Mouse (Mus musculus): ENCODE results near the gene Ccdc88a. TPM values are rescaled to one million over a fixed set of nuclear protein-coding genes. Genes with fewer than 3 reads are reported as not detected.

The Ccdc88a gene
- polyA plus RNA-seq (2015; fragmentation: Nextera tagmentation; extraction: Ambion mirVana): 71.9 and 74.4 TPM in 2 replicates

DNA sequence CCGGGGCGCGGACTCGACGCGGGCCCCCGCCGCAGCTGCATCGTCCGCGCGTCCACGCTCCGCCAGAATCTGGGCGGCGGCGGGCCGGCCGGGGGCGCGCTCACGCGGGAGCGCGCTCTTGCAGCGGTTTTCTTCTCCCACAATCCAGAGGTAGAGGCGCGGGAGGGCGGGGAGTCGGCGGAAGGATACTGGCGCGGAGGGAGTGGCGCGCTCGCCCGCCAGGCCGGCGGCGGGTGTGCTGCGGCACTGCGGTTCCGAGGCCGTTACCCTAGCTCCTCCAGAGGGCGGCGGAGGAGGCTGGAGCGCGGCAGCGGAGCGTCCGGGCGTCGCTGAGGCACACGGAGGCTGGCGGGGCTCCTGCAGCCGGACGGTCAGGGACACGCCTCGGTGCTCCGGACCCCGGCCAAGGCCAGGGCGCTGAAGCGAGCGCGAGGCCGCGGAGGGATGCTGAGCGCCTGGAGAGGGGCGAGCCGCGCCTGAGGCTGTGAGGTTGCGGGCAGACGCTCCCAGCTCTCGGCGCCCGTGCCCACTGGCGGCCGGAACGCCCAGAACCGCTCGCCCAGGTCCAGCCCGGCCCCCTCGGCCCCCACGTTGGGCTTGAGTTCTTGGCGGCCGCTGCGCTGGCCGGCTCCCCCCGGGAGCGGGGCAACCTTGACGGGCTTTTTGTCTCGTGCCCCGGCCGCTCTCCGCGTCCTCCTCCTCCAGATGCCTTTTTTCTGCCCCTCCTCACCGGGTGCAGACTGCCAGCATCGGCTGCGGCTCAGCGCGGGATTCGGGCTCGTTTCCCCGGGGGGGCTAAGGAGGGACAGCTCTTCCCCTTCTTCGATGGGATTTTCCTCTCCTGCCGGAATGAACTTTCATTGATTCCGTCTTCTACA, at the start of gene Ccdc88a:
Gene Ccdc88a (plus strand): TSS at position 263 of the 878 bp plus-strand sequence.
- Histone ChIP-seq H3K4me2 (peak within 1 kb of the TSS; percentile 78), H3K9ac (peak within 1 kb of the TSS; percentile 94), H3K27me3 (no peaks in the 10 kb centered on the region), H3K4me1 (replicated peaks) (peaks cover 22% of the 10 kb centered on the region), H3K36me3 (peaks cover 5% of the 10 kb centered on the region; the same call in 1 of the 2 replicates), H3K9me3 (no peaks in the 10 kb centered on the region), H3K4me3 (peak within 1 kb of the TSS; percentile 93), H3K27ac (replicated peaks) (peak within 1 kb of the TSS; percentile 98)
- ATAC-seq (ENCODE audit: low read depth): peak; percentile 96
- WGBS: under 1% methylated on average over 106 of the region's 107 CpGs

DNA sequence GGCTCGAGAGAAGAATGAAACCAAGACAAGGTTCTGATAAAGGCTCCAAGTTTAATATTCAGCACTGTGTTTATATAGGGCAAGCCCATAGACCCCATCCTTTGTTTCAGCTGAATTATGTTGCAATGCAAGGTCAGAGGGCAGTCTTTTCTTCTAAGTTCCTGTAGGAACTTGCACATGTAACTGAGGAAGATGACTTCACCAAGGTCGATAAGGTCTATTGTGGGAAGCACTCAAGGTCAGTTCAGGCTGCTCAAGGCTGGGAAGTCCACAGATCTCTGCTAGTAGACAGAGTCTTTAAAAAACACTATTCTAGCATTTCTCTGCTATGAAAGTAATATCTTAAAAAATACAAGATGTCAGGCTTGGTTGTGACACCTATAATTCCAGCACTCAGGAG, 38.0 kb upstream of the Ccdc88a start:
- H3K4me1 ChIP-seq (replicated peaks): no peaks in the 10 kb centered on the region
- ATAC-seq (ENCODE audit: low read depth): no peak
- H3K9me3 ChIP-seq: no peaks in the 10 kb centered on the region
- no peaks in the 10 kb centered on the region for H3K27me3 ChIP-seq
- H3K36me3 ChIP-seq: no peaks in the 10 kb centered on the region
- 78% methylated on average over 2 of the region's 2 CpGs for WGBS
- no peak overlapping the region for H3K4me3 ChIP-seq
- no peak overlapping the region for H3K27ac ChIP-seq (replicated peaks)
- no peak overlapping the region for H3K9ac ChIP-seq
- no peak overlapping the region for H3K4me2 ChIP-seq

DNA sequence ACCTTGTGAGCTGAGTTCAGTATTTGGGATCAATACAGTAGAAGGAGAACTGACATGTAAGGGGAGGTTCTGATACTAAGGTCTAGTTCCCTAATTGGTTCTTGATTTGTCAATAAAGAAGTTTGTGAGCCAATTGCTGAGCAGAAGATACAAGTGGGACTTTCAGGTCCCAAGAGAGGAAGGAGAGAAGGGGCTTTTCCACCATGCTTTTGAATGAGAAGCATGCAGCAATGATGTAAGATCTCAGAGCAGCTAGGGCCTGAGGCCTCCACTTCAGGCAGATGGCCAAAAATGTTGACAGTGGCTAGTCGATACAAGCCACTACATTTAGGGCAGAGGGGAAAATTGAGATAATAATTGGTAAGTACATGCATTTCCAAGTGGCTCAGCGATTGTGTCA, 32.2 kb upstream of the Ccdc88a start:
- no peak for ATAC-seq (ENCODE audit: low read depth)
- WGBS: 76% methylated on average over 2 of the region's 2 CpGs

DNA sequence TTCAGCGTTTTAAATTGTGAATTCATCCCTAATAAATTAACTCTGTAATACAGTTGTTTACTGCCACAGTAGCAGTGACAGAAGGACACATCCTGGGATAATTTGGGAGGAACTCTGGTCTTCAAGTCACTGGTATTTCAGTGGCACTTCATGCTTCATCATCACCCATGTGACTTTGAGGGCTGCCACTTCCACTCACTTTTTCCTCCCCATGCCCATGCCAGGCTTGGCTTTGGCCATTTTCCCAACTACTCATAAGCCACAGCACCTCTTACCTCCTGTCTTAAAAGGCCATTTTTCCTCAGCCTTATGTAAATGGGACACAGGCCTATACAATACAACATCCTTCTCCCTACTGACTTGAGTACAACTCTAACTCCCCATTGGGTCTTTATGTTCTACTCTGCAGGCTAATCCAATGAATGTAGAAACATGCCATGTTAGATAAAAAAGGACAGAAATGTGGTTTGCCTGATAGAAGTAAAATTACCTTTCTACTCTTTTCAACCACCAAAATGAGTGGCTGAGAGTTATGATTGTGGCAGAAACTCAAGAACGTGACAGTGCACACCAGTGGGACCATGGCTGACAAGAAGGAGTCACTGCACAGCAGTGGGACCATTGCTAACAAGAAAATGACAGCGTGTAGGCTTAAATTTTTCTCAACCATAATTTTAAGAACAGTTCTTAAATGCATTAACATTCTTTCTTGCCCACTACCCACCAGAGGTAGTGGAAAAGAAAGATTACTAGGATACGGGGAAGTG, 28.4 kb upstream of the Ccdc88a start:
- ATAC-seq (ENCODE audit: low read depth): no peak
- H3K27me3 ChIP-seq: no peaks in the 10 kb centered on the region
- no peaks in the 10 kb centered on the region for H3K9me3 ChIP-seq
- no peak overlapping the region for H3K4me2 ChIP-seq
- H3K9ac ChIP-seq: no peak overlapping the region
- H3K4me3 ChIP-seq: no peak overlapping the region
- H3K4me1 ChIP-seq (replicated peaks): no peaks in the 10 kb centered on the region
- no peak overlapping the region for H3K27ac ChIP-seq (replicated peaks)
- 77% methylated on average over 4 of the region's 4 CpGs for WGBS
- no peaks in the 10 kb centered on the region for H3K36me3 ChIP-seq

More for the DNA sequence above, 32.2 kb upstream of the Ccdc88a start:
- H3K4me1 ChIP-seq (replicated peaks): no peaks in the 10 kb centered on the region
- H3K27ac ChIP-seq (replicated peaks): no peak overlapping the region
- H3K4me3 ChIP-seq: no peak overlapping the region
- H3K4me2 ChIP-seq: no peak overlapping the region
- H3K9ac ChIP-seq: no peak overlapping the region
- no peaks in the 10 kb centered on the region for H3K27me3 ChIP-seq
- H3K9me3 ChIP-seq: no peaks in the 10 kb centered on the region
- H3K36me3 ChIP-seq: no peaks in the 10 kb centered on the region

DNA sequence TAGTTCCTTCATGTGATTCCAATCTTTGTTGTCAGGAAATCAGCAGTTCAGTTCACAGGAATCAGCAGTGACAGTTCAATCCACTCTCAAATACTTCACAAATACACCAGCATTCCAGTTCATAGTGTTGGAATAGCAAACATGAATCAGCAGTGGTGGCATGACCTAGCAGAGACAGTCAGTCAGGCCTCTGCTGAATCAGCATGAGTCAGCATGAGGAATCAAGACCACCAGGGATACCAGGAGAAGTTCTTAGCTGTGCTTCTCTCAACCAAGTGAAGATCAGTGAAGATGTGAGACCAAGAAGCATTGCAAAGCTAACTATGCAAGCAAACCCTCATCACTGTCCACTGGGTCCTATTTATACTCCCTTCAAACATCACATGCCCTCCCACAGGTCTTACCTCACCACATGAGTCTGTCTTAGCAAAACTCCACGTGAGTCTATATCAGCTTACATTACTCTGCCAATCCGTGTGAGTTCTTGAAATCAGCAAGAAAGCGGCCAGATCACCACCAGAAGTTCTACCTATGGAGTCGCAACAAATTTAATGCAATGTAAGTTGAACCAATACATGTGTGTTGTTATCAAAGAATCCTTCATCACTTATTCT, 27.7 kb upstream of the Ccdc88a start:
- no peaks in the 10 kb centered on the region for H3K27me3 ChIP-seq
- ATAC-seq (ENCODE audit: low read depth): no peak
- no peaks in the 10 kb centered on the region for H3K36me3 ChIP-seq
- H3K4me2 ChIP-seq: no peak overlapping the region
- H3K4me1 ChIP-seq (replicated peaks): no peaks in the 10 kb centered on the region
- H3K27ac ChIP-seq (replicated peaks): no peak overlapping the region
- H3K9ac ChIP-seq: no peak overlapping the region
- WGBS: 79% methylated on average over 4 of the region's 4 CpGs
- H3K4me3 ChIP-seq: no peak overlapping the region
- no peaks in the 10 kb centered on the region for H3K9me3 ChIP-seq

DNA sequence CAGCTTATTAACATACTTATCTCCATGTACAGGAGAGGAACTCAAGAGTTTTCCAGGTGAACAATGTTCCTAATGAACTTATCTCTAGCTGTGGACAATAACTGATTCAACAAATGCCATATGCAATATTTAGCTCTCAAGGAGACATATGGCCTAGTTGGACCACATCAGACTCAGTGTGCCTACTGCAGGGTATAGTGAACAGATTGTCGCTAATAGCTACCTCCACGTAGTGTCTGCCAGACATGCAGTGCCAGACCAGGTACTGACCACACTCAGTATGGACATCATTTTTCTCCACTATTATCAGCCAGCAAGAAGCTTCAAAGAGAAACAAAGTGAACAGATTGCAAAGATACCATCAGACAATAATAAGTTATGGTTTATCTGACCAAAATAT, 22.6 kb upstream of the Ccdc88a start:
- no peak for ATAC-seq (ENCODE audit: low read depth)
- Histone ChIP-seq H3K4me3 (no peak overlapping the region), H3K9me3 (no peaks in the 10 kb centered on the region), H3K36me3 (no peaks in the 10 kb centered on the region), H3K27me3 (no peaks in the 10 kb centered on the region), H3K9ac (no peak overlapping the region), H3K4me2 (no peak overlapping the region), H3K4me1 (replicated peaks) (no peaks in the 10 kb centered on the region), H3K27ac (replicated peaks) (no peak overlapping the region)
- 94% methylated on average over 2 of the region's 2 CpGs for whole genome bisulfite sequencing

DNA sequence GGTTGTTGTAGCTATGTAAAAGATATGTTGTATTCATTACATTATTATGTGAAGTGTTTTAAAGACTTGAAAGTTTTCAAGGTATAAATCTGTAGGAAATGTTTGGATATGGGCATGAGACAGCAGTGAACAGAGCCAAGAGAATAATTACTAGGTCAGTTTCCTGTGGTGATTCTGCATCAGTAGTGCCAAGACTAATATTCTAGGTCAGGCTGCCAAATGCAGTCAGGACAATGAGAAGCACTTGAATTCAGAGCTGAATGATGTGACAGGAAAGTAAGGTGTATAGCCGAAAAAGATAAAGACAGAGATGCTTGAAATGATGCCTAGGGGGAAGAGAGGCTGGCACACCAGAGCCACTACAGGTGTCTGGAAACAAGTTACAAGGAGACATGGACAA, 21.2 kb upstream of the Ccdc88a start:
- no peak for ATAC-seq (ENCODE audit: low read depth)
- Histone ChIP-seq H3K9me3 (no peaks in the 10 kb centered on the region), H3K27me3 (no peaks in the 10 kb centered on the region), H3K4me2 (no peak overlapping the region), H3K9ac (no peak overlapping the region), H3K4me3 (no peak overlapping the region), H3K36me3 (no peaks in the 10 kb centered on the region), H3K27ac (replicated peaks) (no peak overlapping the region), H3K4me1 (replicated peaks) (no peaks in the 10 kb centered on the region)
- 75% methylated on average over 1 of the region's 1 CpGs for WGBS

DNA sequence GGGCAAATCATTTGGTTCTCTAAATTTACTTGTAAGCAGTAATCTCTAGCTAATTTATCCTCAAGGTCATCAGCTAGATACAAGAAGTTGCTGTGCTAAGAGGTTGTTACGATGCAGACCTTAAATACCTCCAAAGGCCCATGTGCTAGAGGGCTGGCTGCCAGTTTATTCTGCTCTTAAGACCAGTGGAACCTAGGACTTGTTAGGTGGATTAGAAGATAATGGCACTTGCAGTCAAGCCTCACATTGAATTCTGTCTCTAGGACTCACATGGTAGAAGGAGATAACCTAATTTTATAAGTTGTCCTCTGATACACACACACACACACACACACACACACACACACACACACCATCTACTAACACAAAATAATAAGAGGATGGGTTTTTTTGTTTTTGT, 5.3 kb upstream of the Ccdc88a start:
- H3K4me1 ChIP-seq (replicated peaks): no peaks in the 10 kb centered on the region
- no peak overlapping the region for H3K27ac ChIP-seq (replicated peaks)
- no peak overlapping the region for H3K9ac ChIP-seq
- H3K27me3 ChIP-seq: no peaks in the 10 kb centered on the region
- 89% methylated on average over 1 of the region's 1 CpGs for WGBS
- H3K9me3 ChIP-seq: no peaks in the 10 kb centered on the region
- H3K36me3 ChIP-seq: no peaks in the 10 kb centered on the region
- H3K4me3 ChIP-seq: no peak overlapping the region
- H3K4me2 ChIP-seq: no peak overlapping the region
- ATAC-seq (ENCODE audit: low read depth): no peak

DNA sequence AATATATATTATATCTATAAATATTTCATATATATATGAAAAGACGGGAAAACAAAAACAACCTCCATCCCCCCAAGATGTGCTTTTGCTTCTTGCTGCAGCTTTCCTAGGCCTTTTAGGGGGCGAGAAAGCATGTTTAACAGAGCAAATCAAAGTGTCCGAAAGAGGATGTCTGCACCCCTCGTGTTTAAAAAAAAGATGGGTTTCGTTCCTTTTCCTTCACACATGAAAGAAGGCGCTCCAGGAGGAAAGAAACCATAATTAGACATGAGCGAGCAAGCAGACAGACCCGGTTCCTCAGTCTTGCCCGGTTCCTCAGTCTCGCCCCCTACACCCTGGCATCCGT, 435 bp upstream of the Ccdc88a start:
- peak overlapping the region; percentile 98 for H3K27ac ChIP-seq (replicated peaks)
- no peak; the same call in 1 of the 2 replicates for ATAC-seq (ENCODE audit: low read depth)
- peaks cover 21% of the 10 kb centered on the region for H3K4me1 ChIP-seq (replicated peaks)
- peak overlapping the region; percentile 93 for H3K4me3 ChIP-seq
- H3K9me3 ChIP-seq: no peaks in the 10 kb centered on the region
- H3K27me3 ChIP-seq: no peaks in the 10 kb centered on the region
- peaks cover 5% of the 10 kb centered on the region; the same call in 1 of the 2 replicates for H3K36me3 ChIP-seq
- H3K9ac ChIP-seq: peak overlapping the region; percentile 65
- peak overlapping the region; percentile 48 for H3K4me2 ChIP-seq
- WGBS: 5% methylated on average over 11 of the region's 11 CpGs

DNA sequence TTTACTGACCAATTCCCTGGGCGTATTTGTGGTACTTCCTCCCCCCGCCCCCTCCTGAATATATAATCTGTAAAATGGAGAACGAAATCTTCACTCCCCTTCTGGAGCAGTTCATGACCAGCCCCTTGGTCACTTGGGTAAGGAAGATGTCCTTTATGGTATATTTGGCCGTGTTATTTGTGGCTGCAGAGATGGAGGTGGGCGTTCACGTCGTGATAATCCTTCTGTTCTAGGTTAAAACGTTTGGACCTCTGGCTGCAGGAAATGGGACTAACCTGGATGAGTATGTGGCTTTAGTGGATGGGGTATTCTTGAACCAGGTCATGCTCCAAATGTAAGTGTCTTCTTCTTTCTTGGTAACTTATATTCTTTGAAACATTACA, 807 bp downstream of the Ccdc88a start:
- peak; percentile 6 for ATAC-seq (ENCODE audit: low read depth)
- Histone ChIP-seq H3K9ac (peak overlapping the region; percentile 94), H3K27me3 (no peaks in the 10 kb centered on the region), H3K36me3 (peaks cover 5% of the 10 kb centered on the region; the same call in 1 of the 2 replicates), H3K4me3 (peak overlapping the region; percentile 93), H3K4me1 (replicated peaks) (peaks cover 22% of the 10 kb centered on the region), H3K4me2 (peak overlapping the region; percentile 78), H3K27ac (replicated peaks) (peak overlapping the region; percentile 98), H3K9me3 (no peaks in the 10 kb centered on the region)
- under 1% methylated on average over 8 of the region's 8 CpGs for WGBS

DNA sequence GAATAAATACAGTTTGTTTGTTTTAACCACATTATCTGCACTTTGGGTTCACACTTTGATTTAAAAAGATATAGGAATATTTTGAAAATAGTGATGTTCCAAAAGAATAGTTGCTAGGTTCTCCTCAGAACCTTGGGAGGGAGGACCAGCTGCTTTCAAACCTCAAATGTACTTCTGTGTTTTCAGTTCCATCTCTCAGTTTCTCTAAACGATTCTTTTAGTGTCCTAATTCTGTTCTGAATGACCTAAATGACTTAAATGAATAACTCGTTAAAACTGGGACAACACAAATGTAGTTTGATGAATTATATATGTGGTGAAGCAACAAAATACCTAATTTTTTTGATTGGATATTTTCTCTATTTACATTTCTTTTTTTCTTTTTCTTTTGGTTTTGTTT, 3.2 kb downstream of the Ccdc88a start:
- Histone ChIP-seq H3K9ac (no peak overlapping the region), H3K4me2 (peak overlapping the region; percentile 78)
- WGBS: 82% methylated on average over 2 of the region's 2 CpGs

DNA sequence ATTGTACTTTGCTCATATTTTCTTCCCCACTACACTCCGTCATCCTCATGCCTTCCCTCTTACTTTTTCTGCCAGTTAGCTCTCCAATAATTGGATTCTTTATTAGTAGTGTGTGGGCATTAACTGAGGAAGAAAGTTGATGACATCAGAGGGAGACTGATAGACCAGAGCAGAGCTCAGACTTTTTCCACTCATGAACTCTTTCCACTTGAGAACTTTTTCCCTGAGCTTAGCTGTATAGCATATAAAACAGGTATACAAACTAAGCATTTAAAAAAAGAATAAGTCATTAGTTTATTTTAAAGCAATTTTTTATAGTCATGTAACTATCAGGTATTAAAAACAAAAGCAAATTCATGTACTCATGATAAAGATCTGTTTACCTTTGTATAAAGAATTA, 5.3 kb downstream of the Ccdc88a start:
- H3K4me3 ChIP-seq: no peak overlapping the region
- WGBS: 95% methylated on average over 1 of the region's 1 CpGs
- peaks cover 28% of the 10 kb centered on the region for H3K4me1 ChIP-seq (replicated peaks)
- H3K9ac ChIP-seq: no peak overlapping the region
- H3K27ac ChIP-seq (replicated peaks): no peak overlapping the region
- no peak for ATAC-seq (ENCODE audit: low read depth)
- H3K9me3 ChIP-seq: no peaks in the 10 kb centered on the region
- H3K36me3 ChIP-seq: peaks cover 10% of the 10 kb centered on the region; the same call in 1 of the 2 replicates
- no peaks in the 10 kb centered on the region for H3K27me3 ChIP-seq
- H3K4me2 ChIP-seq: no peak overlapping the region

More for the DNA sequence above, 3.2 kb downstream of the Ccdc88a start:
- ATAC-seq (ENCODE audit: low read depth): no peak
- Histone ChIP-seq H3K36me3 (peaks cover 9% of the 10 kb centered on the region; the same call in 1 of the 2 replicates), H3K4me3 (0 out of 2 replicates have a peak overlapping the region, but pooled peaks have one; percentile 16), H3K4me1 (replicated peaks) (peaks cover 22% of the 10 kb centered on the region), H3K27ac (replicated peaks) (no peak overlapping the region), H3K27me3 (no peaks in the 10 kb centered on the region), H3K9me3 (no peaks in the 10 kb centered on the region)
